Mouse (Mus musculus): ENCODE data around the gene Mob3b.
A peak's percentile ranks its signal among the peaks of the same experiment; 100 is the strongest.

The Mob3b gene

GRCm38 (mm10) chr4:34993639-34993975, 163.7 kb downstream of the Mob3b start:
- no peak for DNase-seq

GRCm38 (mm10) chr4:34992866-34993638, 164.2 kb downstream of the Mob3b start:
- DNase-seq, result no peak

GRCm38 (mm10) chr4:34991891-34992865, 165.1 kb downstream of the Mob3b start:
- DNase-seq, result no peak

- no peak for DNase-seq
Measured at GRCm38 (mm10) chr4:34991116-34991515, 166.2 kb downstream of the Mob3b start.

- no peak for DNase-seq
Measured at GRCm38 (mm10) chr4:34990659-34991058, 166.6 kb downstream of the Mob3b start.

- DNase-seq, result no peak
Measured at GRCm38 (mm10) chr4:34987568-34987967, 169.7 kb downstream of the Mob3b start.

- DNase-seq, result no peak
Measured at GRCm38 (mm10) chr4:34987109-34987508, 170.2 kb downstream of the Mob3b start.

GRCm38 (mm10) chr4:34986647-34987046, 170.6 kb downstream of the Mob3b start:
- no peak for DNase-seq

GRCm38 (mm10) chr4:34984377-34984776, 172.9 kb downstream of the Mob3b start:
- no peak for DNase-seq

- DNase-seq, result no peak
Measured at GRCm38 (mm10) chr4:34983511-34983910, 173.8 kb downstream of the Mob3b start.

- DNase-seq, result no peak
Measured at GRCm38 (mm10) chr4:34981301-34982172, 175.7 kb downstream of the Mob3b start.

GRCm38 (mm10) chr4:34980461-34981039, 176.7 kb downstream of the Mob3b start:
- no peak for DNase-seq

GRCm38 (mm10) chr4:34976916-34977702, 180.2 kb downstream of the Mob3b start:
- no peak for DNase-seq

- DNase-seq, result peak; percentile 74
Measured at GRCm38 (mm10) chr4:34976331-34976778, 180.9 kb downstream of the Mob3b start.

GRCm38 (mm10) chr4:34974795-34975194, 182.5 kb downstream of the Mob3b start:
- no peak for DNase-seq

GRCm38 (mm10) chr4:34967541-34967940, 189.7 kb downstream of the Mob3b start:
- DNase-seq, result no peak

- DNase-seq, result no peak
Measured at GRCm38 (mm10) chr4:34966336-34966957, 190.8 kb downstream of the Mob3b start.

GRCm38 (mm10) chr4:34964906-34965305, 192.4 kb downstream of the Mob3b start:
- no peak for DNase-seq

GRCm38 (mm10) chr4:34963999-34964398, 193.3 kb downstream of the Mob3b start:
- no peak for DNase-seq

- no peak for DNase-seq
Measured at GRCm38 (mm10) chr4:34960781-34961560, 196.3 kb downstream of the Mob3b start.

Measured in cerebellum, adult 9-10 months (tissue).